Mouse (Mus musculus): ENCODE measurements around the gene Cnnm4.

DNA sequence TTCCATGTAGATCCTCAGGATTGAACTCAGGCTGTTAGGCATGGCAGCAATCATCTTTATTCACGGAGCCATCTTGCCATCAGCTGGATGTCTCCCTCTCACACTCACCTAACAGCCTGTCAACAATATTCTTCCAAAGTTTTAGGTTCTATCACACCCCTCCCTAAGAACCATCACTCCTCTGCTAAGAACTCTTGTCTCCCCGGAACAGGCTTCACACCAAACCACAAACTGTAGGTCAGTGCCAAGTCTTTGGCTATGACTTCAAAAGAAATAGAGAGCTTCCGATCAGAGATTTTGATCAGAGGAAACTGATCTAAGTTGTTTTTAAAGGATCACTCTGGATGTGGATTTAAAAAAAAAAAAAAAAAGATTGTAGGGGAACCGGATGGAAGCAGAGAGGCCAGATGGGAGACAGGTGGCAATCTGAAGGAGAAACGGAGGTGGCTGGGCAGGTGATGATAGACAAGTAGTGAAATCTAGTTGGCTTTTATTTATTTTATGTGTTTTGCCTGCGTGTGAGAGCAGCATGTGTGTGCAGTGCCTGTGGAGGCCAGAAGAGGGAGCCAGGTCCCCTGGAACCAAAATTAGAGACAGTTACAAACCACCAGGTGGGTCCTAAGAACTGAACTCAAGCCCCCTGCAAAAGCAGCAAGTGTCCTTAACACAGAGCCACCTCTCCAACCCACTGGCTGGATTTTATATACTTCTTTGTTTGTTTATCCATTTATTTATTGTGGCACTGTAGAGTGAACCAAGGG is 17.2 kb upstream of the Cnnm4 start:
- TF ChIP-seq CTCF (IDR thresholded peaks at IDR 0.05) (peak; percentile 32), EP300 (IDR thresholded peaks at IDR 0.05) (no peak)

Data from lung, postnatal 0 days (tissue).